In the genomic region with DNA sequence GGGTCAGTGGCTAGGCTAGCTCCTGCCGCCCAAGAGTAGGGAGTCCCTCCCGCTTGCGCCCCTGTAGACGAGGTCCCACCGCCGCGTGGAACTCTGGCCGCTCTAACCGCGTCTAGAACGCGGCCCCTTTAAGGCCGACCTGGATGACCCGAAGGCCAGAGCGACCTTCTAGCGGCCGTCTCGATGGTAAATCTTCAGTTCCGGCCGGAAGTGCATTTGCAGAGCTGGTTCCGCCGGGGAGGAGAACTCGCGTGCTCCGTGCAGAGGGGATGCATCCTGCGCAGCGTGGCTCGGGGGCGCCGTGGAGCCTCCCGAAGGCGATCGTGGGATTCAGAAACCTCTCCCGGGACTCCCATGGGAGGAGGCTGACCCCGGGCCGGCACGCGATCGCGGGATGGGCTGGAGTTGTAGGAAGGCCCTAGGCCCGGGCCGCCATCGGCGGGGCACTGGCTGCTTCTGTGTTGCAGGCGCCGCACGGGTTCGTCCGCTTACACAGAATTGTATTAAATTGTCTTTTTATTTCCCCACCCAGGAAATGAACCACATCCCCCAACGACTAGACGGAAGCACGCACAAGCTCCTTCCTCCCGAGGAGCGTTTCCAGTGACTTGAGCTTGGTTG, we compare ENCODE assay signal across 8 mouse cellular contexts. TPM values are rescaled to one million over a fixed set of nuclear protein-coding genes. Genes with fewer than 3 reads are reported as not detected.
DNase-seq lines count a peak whose midpoint lies in the region; ATAC-seq lines count a peak whose summit lies in the region.

No protein-coding gene starts in this region.

- peak; percentile 74 for DNase-seq in WW6 (ENCODE audit: low read depth, low spot score)
- peak; percentile 85 to 89 for DNase-seq in cerebellum, postnatal 25 days
- DNase-seq in frontal cortex, postnatal 25 days (ENCODE audit: low spot score in 2 of 2) = peak; percentile 64 to 68
- peak; percentile 83 for DNase-seq in hindbrain, embryonic 14.5 days (ENCODE audit: low spot score)
- DNase-seq in left cerebral cortex, adult 8-10 months (ENCODE audit: low spot score in 2 of 2) = peak; percentile 65 to 73
- DNase-seq in right cerebral cortex, adult 2 months (ENCODE audit: low spot score in 2 of 2) = peak; percentile 83 to 86
- DNase-seq in urinary bladder, postnatal 10 days (ENCODE audit: low spot score) = peak; percentile 37

- WGBS in hindbrain, embryonic 14.5 days = under 1% methylated on average over 54 of the region's 54 CpGs

- H3K4me3 ChIP-seq in hindbrain, embryonic 14.5 days (replicated peaks; ENCODE audit: low read length) = peak overlapping the region; percentile 92
- H3K4me3 ChIP-seq in megakaryocyte, embryonic 14.5 days (replicated peaks) = peak overlapping the region; percentile 96

- peak overlapping the region; percentile 94 for H3K4me2 ChIP-seq in hindbrain, embryonic 14.5 days (replicated peaks)

- 0 out of 2 replicates have a peak, but pooled peaks cover under 1% of the 10 kb centered on the region for H3K27me3 ChIP-seq in hindbrain, embryonic 14.5 days (ENCODE audit: control insufficient read depth, insufficient read depth, low read length)
- H3K27me3 ChIP-seq in megakaryocyte, embryonic 14.5 days (replicated peaks) = no peaks in the 10 kb centered on the region

- ATAC-seq in hindbrain, embryonic 14.5 days (ENCODE audit: low FRiP score) = peak; percentile 81

- peaks cover 13% of the 10 kb centered on the region for H3K4me1 ChIP-seq in hindbrain, embryonic 14.5 days (replicated peaks; ENCODE audit: control insufficient read depth, insufficient read depth, low read length)
- peaks cover 62% of the 10 kb centered on the region for H3K4me1 ChIP-seq in megakaryocyte, embryonic 14.5 days

- no peaks in the 10 kb centered on the region for H3K9me3 ChIP-seq in hindbrain, embryonic 14.5 days (ENCODE audit: control insufficient read depth, low read length)
- no peaks in the 10 kb centered on the region for H3K9me3 ChIP-seq in megakaryocyte, embryonic 14.5 days

- H3K9ac ChIP-seq in hindbrain, embryonic 14.5 days = peak overlapping the region; percentile 96

- H3K27ac ChIP-seq in hindbrain, embryonic 14.5 days = peak overlapping the region; percentile 80

- H3K36me3 ChIP-seq in hindbrain, embryonic 14.5 days (replicated peaks; ENCODE audit: control insufficient read depth, insufficient read depth) = peaks cover 30% of the 10 kb centered on the region
- peaks cover 38% of the 10 kb centered on the region for H3K36me3 ChIP-seq in megakaryocyte, embryonic 14.5 days (replicated peaks; ENCODE audit: low read length)

RNA-seq across cellular contexts. Expression of gene Sec14l1, which starts 38.3 kb away (rescaled TPM):
- polyA plus RNA-seq in hindbrain, embryonic 14.5 days (2014; fragmentation: Nextera tagmentation; extraction: Ambion mirVana) = 41.2 and 41.9 TPM in 2 replicates
- total RNA-seq in left cerebral cortex, adult 8-10 months (2022) = 100 to 1,000 TPM; 236 to 279 (median 240) TPM
- 46.1 and 70.6 TPM in 2 replicates for polyA plus RNA-seq in megakaryocyte, embryonic 14.5 days (2012; ENCODE audit: insufficient read depth, low replicate concordance)

Comparison
In these comparisons a context has a peak if more than half of its experiments do, and no peak if none do; other contexts are left out.
1. Peak in every context shown above with its lines: DNase-seq, ATAC-seq, H3K4me3 ChIP-seq and H3K27ac ChIP-seq.
2. DNase-seq: peak in every context shown above with its lines; median percentile 87 in cerebellum, postnatal 25 days; 84 in right cerebral cortex, adult 2 months; 83 in hindbrain, embryonic 14.5 days; 74 in WW6; 69 in left cerebral cortex, adult 8-10 months; 66 in frontal cortex, postnatal 25 days; 37 in urinary bladder, postnatal 10 days.